Mouse (Mus musculus): ENCODE results near the gene Tox2.

Gene Tox2

GRCm38 (mm10) chr2:163261362-163262054 lies 58.6 kb downstream of the Tox2 start:
- no peak for DNase-seq (ENCODE audit: low spot score)

- no peak for DNase-seq (ENCODE audit: low spot score)
These were observed 59.1 kb downstream of the Tox2 start for GRCm38 (mm10) chr2:163262055-163262420.

GRCm38 (mm10) chr2:163267097-163267496 lies 64.2 kb downstream of the Tox2 start:
- no peak for DNase-seq (ENCODE audit: low spot score)

- no peak for DNase-seq (ENCODE audit: low spot score)
These were observed 68.9 kb downstream of the Tox2 start for GRCm38 (mm10) chr2:163271581-163272492.

GRCm38 (mm10) chr2:163273815-163274214 lies 70.9 kb downstream of the Tox2 start:
- no peak for DNase-seq (ENCODE audit: low spot score)

- DNase-seq (ENCODE audit: low spot score): no peak
These were observed 73.1 kb downstream of the Tox2 start for GRCm38 (mm10) chr2:163275986-163276385.

GRCm38 (mm10) chr2:163277979-163278378 lies 75.1 kb downstream of the Tox2 start:
- no peak for DNase-seq (ENCODE audit: low spot score)

GRCm38 (mm10) chr2:163280636-163281322 lies 77.9 kb downstream of the Tox2 start:
- no peak for DNase-seq (ENCODE audit: low spot score)

- DNase-seq (ENCODE audit: low spot score): no peak
These were observed 81.9 kb downstream of the Tox2 start for GRCm38 (mm10) chr2:163284856-163285255.

- no peak for DNase-seq (ENCODE audit: low spot score)
These were observed 82.4 kb downstream of the Tox2 start for GRCm38 (mm10) chr2:163285335-163285734.

- no peak for DNase-seq (ENCODE audit: low spot score)
These were observed 82.8 kb downstream of the Tox2 start for GRCm38 (mm10) chr2:163285762-163286161.

GRCm38 (mm10) chr2:163288881-163289379 lies 86.0 kb downstream of the Tox2 start:
- DNase-seq (ENCODE audit: low spot score): no peak

- DNase-seq (ENCODE audit: low spot score): no peak
These were observed 94.2 kb downstream of the Tox2 start for GRCm38 (mm10) chr2:163296999-163297630.

GRCm38 (mm10) chr2:163300069-163301060 lies 97.4 kb downstream of the Tox2 start:
- DNase-seq (ENCODE audit: low spot score): peak; percentile 19

GRCm38 (mm10) chr2:163301641-163302040 lies 98.7 kb downstream of the Tox2 start:
- DNase-seq (ENCODE audit: low spot score): no peak

GRCm38 (mm10) chr2:163303037-163303436 lies 100.1 kb downstream of the Tox2 start:
- no peak for DNase-seq (ENCODE audit: low spot score)

- DNase-seq (ENCODE audit: low spot score): no peak
These were observed 106.5 kb downstream of the Tox2 start for GRCm38 (mm10) chr2:163309376-163309775.

- DNase-seq (ENCODE audit: low spot score): no peak
These were observed 107.3 kb downstream of the Tox2 start for GRCm38 (mm10) chr2:163310163-163310688.

- DNase-seq (ENCODE audit: low spot score): no peak
These were observed 114.4 kb downstream of the Tox2 start for GRCm38 (mm10) chr2:163317281-163317680.

GRCm38 (mm10) chr2:163318777-163319176 lies 115.9 kb downstream of the Tox2 start:
- DNase-seq (ENCODE audit: low spot score): no peak

Measured in lung, postnatal 25 days (tissue).